Mouse (Mus musculus) intestine, embryonic 16.5 days (tissue): ENCODE data around the gene Smco4. TPM values are rescaled to one million over a fixed set of nuclear protein-coding genes. Genes with fewer than 3 reads are reported as not detected.

Source experiments
- ATAC-seq: fragments of 200-750 bp; cut with Nextera tagmentation; 2 replicates; pipeline ENCODE4 v1.8.0; 2017; ENCODE audit warnings: moderate TSS enrichment, moderate library complexity
- H3K27ac ChIP-seq: fragments of 300-500 bp; sonication (generic); 2 replicates; pipeline ENCODE4 v1.5.1; 2014; ENCODE audit warnings: mild to moderate bottlenecking, low read length
- H3K27me3 ChIP-seq: fragments of 300-500 bp; sonication (generic); replicated peaks from 2 replicates; pipeline ENCODE4 v1.6.1; 2014; ENCODE audit warnings: low read length, control low read depth, mixed read lengths; ENCODE audit not compliant: control insufficient read depth, insufficient read depth
- H3K36me3 ChIP-seq: fragments of 300-500 bp; sonication (generic); 2 replicates; pipeline ENCODE4 v1.6.1; 2014; ENCODE audit warnings: low read length, control low read depth; ENCODE audit not compliant: control insufficient read depth, insufficient read depth
- H3K4me1 ChIP-seq: fragments of 300-500 bp; sonication (generic); 2 replicates; pipeline ENCODE4 v1.6.1; 2014; ENCODE audit warnings: low read length, control low read depth, mixed read lengths; ENCODE audit not compliant: control insufficient read depth, insufficient read depth
- H3K4me2 ChIP-seq: fragments of 300-500 bp; sonication (generic); 2 replicates; pipeline ENCODE4 v1.6.1; 2014; ENCODE audit warnings: low read depth, low read length, control low read depth
- H3K4me3 ChIP-seq: fragments of 300-500 bp; sonication (generic); 2 replicates; pipeline ENCODE4 v1.5.1; 2014; ENCODE audit warnings: mild to moderate bottlenecking, low read length
- H3K9ac ChIP-seq: fragments of 300-500 bp; sonication (generic); 2 replicates; pipeline ENCODE4 v1.6.1; 2014; ENCODE audit warnings: low read depth, low read length
- H3K9me3 ChIP-seq: fragments of 300-500 bp; sonication (generic); 2 replicates; pipeline ENCODE4 v1.6.1; 2016; ENCODE audit warnings: low read length, control low read depth; ENCODE audit not compliant: control insufficient read depth
- WGBS: fragments of 180-500 bp; shearing (Covaris S2); extraction: QIAGEN DNeasy Blood & Tissue Kit; methylation state at CpG from one replicate; pipeline ENCODE4 v1.1.7; 2014; 5-methylcytosine and 5-hydroxymethylcytosine counted together
- polyA plus RNA-seq: library from polyadenylated mRNA; unstranded; fragments of >200 nt; fragmentation: Nextera tagmentation; extraction: Ambion mirVana; gene quantifications from 2 replicates; pipeline ENCODE4 v1.2.1, GENCODE M21; 2015

Gene Smco4
- polyA plus RNA-seq = 2.5 and 3.4 TPM in 2 replicates

- no peaks in the 10 kb centered on the region for H3K27me3 ChIP-seq
- WGBS = 2% methylated on average over 73 of the region's 101 CpGs
- peak within 1 kb of the TSS; percentile 91 for H3K9ac ChIP-seq
- peak within 1 kb of the TSS; percentile 78 for H3K4me3 ChIP-seq
- H3K4me1 ChIP-seq = peaks cover 15% of the 10 kb centered on the region
- no peaks in the 10 kb centered on the region for H3K9me3 ChIP-seq
- peak within 1 kb of the TSS; percentile 63 for H3K27ac ChIP-seq
- H3K4me2 ChIP-seq = peak within 1 kb of the TSS; percentile 77
- ATAC-seq = peak; percentile 94
- H3K36me3 ChIP-seq = no peaks in the 10 kb centered on the region
Measured at GRCm38 (mm10) chr9:15493235-15493924, at the start of gene Smco4. Smco4 (plus strand) TSS chr9:15493432.

GRCm38 (mm10) chr9:15447397-15447796 lies 45.8 kb upstream of the Smco4 start:
- 69% methylated on average over 2 of the region's 2 CpGs for WGBS
- Histone ChIP-seq H3K9me3 (no peaks in the 10 kb centered on the region), H3K36me3 (no peaks in the 10 kb centered on the region), H3K4me3 (no peak overlapping the region), H3K9ac (no peak overlapping the region), H3K4me1 (no peaks in the 10 kb centered on the region), H3K4me2 (no peak overlapping the region), H3K27me3 (no peaks in the 10 kb centered on the region), H3K27ac (no peak overlapping the region)
- ATAC-seq = peak; percentile 64

- no peak for ATAC-seq
- WGBS = 69% methylated on average over 5 of the region's 5 CpGs
- Histone ChIP-seq H3K27ac (no peak overlapping the region), H3K4me3 (no peak overlapping the region), H3K9ac (no peak overlapping the region), H3K9me3 (no peaks in the 10 kb centered on the region), H3K4me1 (no peaks in the 10 kb centered on the region), H3K36me3 (no peaks in the 10 kb centered on the region), H3K4me2 (no peak overlapping the region), H3K27me3 (no peaks in the 10 kb centered on the region)
Measured at GRCm38 (mm10) chr9:15450921-15451320, 42.3 kb upstream of the Smco4 start.

GRCm38 (mm10) chr9:15472256-15472655 lies 21.0 kb upstream of the Smco4 start:
- Histone ChIP-seq H3K27ac (no peak overlapping the region), H3K4me2 (no peak overlapping the region), H3K4me3 (no peak overlapping the region), H3K27me3 (no peaks in the 10 kb centered on the region), H3K36me3 (no peaks in the 10 kb centered on the region), H3K9ac (no peak overlapping the region), H3K4me1 (no peaks in the 10 kb centered on the region), H3K9me3 (no peaks in the 10 kb centered on the region)
- WGBS = 80% methylated on average over 4 of the region's 4 CpGs
- ATAC-seq = no peak

- 85% methylated on average over 1 of the region's 1 CpGs for WGBS
- no peaks in the 10 kb centered on the region for H3K4me1 ChIP-seq
- H3K9ac ChIP-seq = no peak overlapping the region
- H3K36me3 ChIP-seq = no peaks in the 10 kb centered on the region
- H3K27me3 ChIP-seq = no peaks in the 10 kb centered on the region
- H3K9me3 ChIP-seq = no peaks in the 10 kb centered on the region
- H3K4me3 ChIP-seq = no peak overlapping the region
- no peak overlapping the region for H3K27ac ChIP-seq
- H3K4me2 ChIP-seq = no peak overlapping the region
- no peak for ATAC-seq
Measured at GRCm38 (mm10) chr9:15473206-15473605, 20.0 kb upstream of the Smco4 start.

GRCm38 (mm10) chr9:15477556-15477955 lies 15.7 kb upstream of the Smco4 start:
- Histone ChIP-seq H3K4me3 (no peak overlapping the region), H3K9me3 (no peaks in the 10 kb centered on the region), H3K4me1 (no peaks in the 10 kb centered on the region), H3K9ac (no peak overlapping the region), H3K4me2 (no peak overlapping the region), H3K36me3 (no peaks in the 10 kb centered on the region), H3K27ac (no peak overlapping the region), H3K27me3 (no peaks in the 10 kb centered on the region)
- WGBS = 89% methylated on average over 10 of the region's 10 CpGs
- ATAC-seq = no peak

- H3K27me3 ChIP-seq = no peaks in the 10 kb centered on the region
- H3K27ac ChIP-seq = no peak overlapping the region
- 51% methylated on average over 2 of the region's 2 CpGs for WGBS
- peaks cover 1% of the 10 kb centered on the region; the same call in 1 of the 2 replicates for H3K4me1 ChIP-seq
- no peak for ATAC-seq
- no peaks in the 10 kb centered on the region for H3K9me3 ChIP-seq
- H3K4me3 ChIP-seq = no peak overlapping the region
- H3K9ac ChIP-seq = no peak overlapping the region
- no peak overlapping the region for H3K4me2 ChIP-seq
- H3K36me3 ChIP-seq = no peaks in the 10 kb centered on the region
Measured at GRCm38 (mm10) chr9:15487682-15488424, 5.4 kb upstream of the Smco4 start.

- Histone ChIP-seq H3K27ac (no peak overlapping the region), H3K27me3 (no peaks in the 10 kb centered on the region), H3K36me3 (no peaks in the 10 kb centered on the region), H3K4me1 (peaks cover 6% of the 10 kb centered on the region; the same call in 1 of the 2 replicates), H3K9ac (no peak overlapping the region), H3K4me2 (no peak overlapping the region), H3K9me3 (no peaks in the 10 kb centered on the region), H3K4me3 (no peak overlapping the region)
- ATAC-seq = no peak
Measured at GRCm38 (mm10) chr9:15489293-15489692, 3.9 kb upstream of the Smco4 start.

- H3K27ac ChIP-seq = no peak overlapping the region
- H3K36me3 ChIP-seq = no peaks in the 10 kb centered on the region
- H3K4me2 ChIP-seq = no peak overlapping the region
- H3K27me3 ChIP-seq = no peaks in the 10 kb centered on the region
- H3K9ac ChIP-seq = no peak overlapping the region
- H3K4me3 ChIP-seq = no peak overlapping the region
- no peaks in the 10 kb centered on the region for H3K9me3 ChIP-seq
- 81% methylated on average over 8 of the region's 8 CpGs for WGBS
- ATAC-seq = no peak
- peaks cover 7% of the 10 kb centered on the region; the same call in 1 of the 2 replicates for H3K4me1 ChIP-seq
Measured at GRCm38 (mm10) chr9:15490331-15491100, 2.7 kb upstream of the Smco4 start.
